Mouse (Mus musculus): Measurements from ENCODE around the gene Tmem9.

Tmem9 gene

GRCm38 (mm10) chr1:136007211-136008158 lies at the start of gene Tmem9:
Tmem9 (plus strand) TSS chr1:136008150.
- peak; percentile 10 for DNase-seq

DNA sequence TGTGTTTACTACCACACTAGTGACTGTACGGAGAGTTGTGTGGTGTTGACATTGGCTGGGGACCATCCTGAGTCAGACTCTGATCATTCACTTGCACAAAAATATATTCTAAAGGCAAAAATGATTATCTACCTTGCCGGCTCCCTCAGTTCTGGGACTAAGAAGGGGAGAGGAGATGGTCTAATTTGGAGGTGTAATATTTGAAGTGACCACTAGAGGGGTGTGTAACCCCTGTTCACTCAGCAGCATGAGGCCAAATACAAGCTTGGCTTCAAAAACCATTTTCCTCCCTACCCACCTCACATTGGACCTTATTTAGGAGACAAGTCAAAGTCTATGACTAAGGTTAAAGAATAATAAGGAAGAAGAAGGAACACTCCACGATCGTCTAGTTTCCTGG lies 49.5 kb upstream of the Tmem9 start:
- DNase-seq: peak; percentile 41

GRCm38 (mm10) chr1:135963177-135963576 lies 44.8 kb upstream of the Tmem9 start:
- no peak for DNase-seq

- DNase-seq: no peak
Observed at GRCm38 (mm10) chr1:135964561-135964960, 43.4 kb upstream of the Tmem9 start.

DNA sequence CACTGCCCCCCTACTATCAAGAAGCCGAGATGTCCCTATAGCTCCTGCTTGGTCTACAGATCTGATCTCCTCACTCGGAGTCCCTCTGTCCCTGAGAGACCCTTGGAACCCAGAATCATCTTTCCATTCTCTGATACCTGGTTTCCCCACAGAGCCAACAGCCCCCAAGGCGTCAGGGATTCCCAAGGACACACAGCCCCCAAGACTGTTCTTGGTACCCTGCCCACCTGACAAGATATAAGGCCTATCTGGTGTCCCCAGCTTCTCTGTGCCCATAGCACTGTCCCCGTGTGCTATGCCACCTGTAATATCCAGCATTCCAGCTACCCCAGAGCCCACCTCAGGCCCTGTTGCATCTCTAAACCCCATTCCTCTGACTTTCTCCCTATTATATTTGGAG lies 40.2 kb upstream of the Tmem9 start:
- DNase-seq: no peak

DNA sequence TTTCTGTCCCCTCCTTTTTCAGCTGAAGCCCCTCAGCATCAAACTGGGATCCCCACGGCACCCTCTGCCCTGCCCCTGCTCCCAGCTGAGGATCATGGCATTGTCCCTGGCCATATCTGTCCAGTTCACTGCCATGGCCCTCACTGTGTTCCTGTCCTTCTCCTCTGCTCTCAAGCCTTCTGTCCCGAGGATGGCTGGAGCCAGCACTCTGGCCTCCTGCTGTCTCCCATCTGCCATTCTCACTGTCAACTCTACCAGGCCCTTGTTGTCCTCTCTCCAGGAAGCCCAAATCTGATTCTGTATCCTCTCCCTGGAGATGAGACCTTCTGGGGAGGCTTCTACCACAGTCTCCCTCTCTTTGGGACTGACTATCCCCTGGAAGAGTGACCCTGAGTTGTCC lies 37.5 kb upstream of the Tmem9 start:
- peak; percentile 66 for DNase-seq

GRCm38 (mm10) chr1:135972576-135972975 lies 35.4 kb upstream of the Tmem9 start:
- DNase-seq: no peak

DNA sequence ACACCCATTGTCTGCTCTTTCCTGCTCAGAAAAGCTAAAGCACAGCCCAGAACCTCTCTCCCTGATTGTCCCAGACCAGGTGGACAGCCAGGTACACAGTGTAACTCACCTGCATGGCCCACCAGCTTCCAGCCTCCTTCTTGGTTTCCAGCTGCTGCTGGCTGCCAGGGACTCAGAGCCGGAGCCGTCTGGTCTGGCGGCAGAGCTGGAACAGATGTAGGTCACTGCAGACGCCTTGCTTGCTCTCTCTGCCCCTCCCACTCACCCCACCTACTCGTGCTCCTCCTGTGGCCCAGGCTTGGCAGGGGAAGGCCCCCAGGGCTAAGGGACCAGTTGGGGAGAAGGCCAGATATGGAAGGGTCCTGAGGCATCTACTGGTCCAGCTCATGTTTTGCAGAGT lies 23.8 kb upstream of the Tmem9 start:
- no peak for DNase-seq

- DNase-seq: no peak
Observed at GRCm38 (mm10) chr1:135989876-135990275, 18.1 kb upstream of the Tmem9 start.

GRCm38 (mm10) chr1:135993470-135993869 lies 14.5 kb upstream of the Tmem9 start:
- DNase-seq: no peak

DNA sequence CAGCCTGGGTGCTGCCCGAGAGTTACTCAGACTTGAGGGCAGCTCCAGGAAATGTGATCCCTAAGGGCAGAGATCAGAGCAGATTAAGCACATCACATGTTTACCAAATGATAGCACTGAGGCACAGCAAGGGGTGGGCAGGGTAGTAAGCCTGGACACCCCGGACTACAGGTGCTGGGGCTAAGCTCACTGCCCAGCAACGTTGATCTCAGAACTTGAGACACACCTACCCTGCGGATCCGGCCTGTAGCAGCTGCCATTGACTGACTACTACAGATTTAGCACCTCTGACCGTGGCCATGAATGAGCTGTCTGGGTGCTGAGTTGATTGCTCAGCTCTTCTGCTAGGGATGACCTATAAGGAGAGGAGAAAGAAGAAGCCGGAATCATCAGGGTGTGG lies 10.4 kb upstream of the Tmem9 start:
- no peak for DNase-seq

DNA sequence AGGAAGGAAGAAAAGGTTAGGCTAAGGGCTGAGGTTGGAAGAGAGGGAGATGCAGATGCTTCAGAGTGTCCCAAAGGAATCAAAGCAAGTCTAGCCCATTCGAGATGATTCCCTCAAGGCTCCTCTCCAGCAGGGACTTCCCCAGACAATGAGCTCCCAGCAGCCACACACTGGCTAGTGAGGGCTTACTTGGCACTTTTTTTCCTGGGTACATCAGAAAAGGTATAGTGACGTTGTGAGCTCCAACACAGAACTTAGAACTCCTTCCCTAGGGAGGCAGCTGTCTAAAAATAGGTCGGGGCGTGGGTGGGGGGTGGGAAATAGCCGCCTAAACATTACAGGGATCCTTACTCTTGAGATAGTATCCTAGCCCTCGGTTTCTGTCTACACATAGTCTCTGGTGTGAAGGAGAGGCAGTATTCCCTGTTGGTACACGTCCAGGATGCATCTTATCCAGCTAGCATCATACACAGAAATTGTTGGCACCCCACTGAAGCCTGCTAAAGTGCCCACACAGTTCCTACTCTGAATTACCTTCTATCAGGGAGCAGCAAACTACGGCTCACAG lies 8.1 kb upstream of the Tmem9 start:
- no peak for DNase-seq

GRCm38 (mm10) chr1:136001438-136001837 lies 6.5 kb upstream of the Tmem9 start:
- DNase-seq: no peak

- no peak for DNase-seq
Observed at GRCm38 (mm10) chr1:136006292-136006748, 1.6 kb upstream of the Tmem9 start, which contains the start of gene Igfn1. Igfn1 (minus strand) TSS chr1:136006342.

GRCm38 (mm10) chr1:136008159-136008533 lies 196 bp downstream of the Tmem9 start:
- DNase-seq: no peak

- no peak for DNase-seq
Observed at GRCm38 (mm10) chr1:136010247-136010646, 2.3 kb downstream of the Tmem9 start.

- no peak for DNase-seq
Observed at GRCm38 (mm10) chr1:136013513-136013912, 5.6 kb downstream of the Tmem9 start.

DNA sequence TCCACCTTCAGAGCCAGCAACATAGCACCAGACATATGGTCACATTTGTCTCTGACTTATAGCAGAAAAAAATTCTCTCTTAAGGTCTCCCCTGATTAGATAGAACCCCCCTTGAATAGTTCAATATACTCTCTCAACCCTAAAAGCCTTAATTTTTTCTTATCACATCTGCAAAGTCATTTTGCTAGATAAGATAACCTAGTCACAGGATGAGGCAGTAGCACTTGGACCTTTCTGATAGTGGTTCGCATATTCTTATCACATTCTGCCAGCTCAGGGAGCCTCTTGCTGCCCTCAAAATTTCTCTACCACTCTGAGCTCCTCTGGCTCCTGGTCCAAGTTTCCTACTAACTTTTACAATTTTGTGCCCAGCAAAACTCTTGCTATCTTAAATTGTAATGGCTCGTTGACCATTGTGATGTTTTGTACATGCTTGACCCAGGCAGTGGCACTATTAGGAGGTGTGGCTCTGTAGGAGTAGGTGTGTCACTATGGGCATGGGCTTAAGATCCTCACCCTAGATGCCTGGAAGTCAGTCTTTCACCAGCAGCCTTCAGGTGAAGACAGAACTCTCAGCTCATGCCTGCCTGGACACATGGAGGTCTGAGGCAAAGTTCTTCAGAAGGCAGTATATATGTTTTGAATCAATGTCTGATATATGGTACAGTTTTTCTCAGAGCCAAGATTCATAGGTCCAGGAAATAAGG lies 7.0 kb downstream of the Tmem9 start:
- DNase-seq: no peak

GRCm38 (mm10) chr1:136017307-136017706 lies 9.4 kb downstream of the Tmem9 start:
- peak; percentile 23 for DNase-seq

- peak; percentile 93 for DNase-seq
Observed at GRCm38 (mm10) chr1:136017907-136018313, 10.0 kb downstream of the Tmem9 start.

GRCm38 (mm10) chr1:136018390-136019189 lies 10.6 kb downstream of the Tmem9 start:
- peak; percentile 43 for DNase-seq

GRCm38 (mm10) chr1:136030201-136030600 lies 22.3 kb downstream of the Tmem9 start:
- no peak for DNase-seq

DNA sequence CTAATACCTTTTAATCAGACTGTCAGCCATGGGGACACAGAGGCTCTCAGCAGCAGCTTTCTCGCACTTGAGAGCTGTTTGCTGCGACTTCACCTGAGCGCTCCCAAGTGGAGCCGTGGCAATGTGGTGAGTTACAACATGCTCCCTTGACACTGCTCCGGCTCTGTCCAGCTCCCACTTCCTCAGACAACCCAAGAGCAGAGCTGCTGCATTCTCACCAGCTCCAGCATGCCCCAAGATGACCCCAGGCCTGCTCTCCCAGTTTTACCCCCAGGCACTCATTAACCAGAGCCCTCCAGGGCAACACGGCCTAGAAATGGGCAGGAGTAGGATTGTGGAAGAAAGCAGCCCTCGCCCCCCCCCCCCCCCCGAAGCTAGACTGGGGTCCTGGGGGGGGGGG lies 23.7 kb downstream of the Tmem9 start:
- DNase-seq: no peak

Data from cerebellum, adult 8-10 months (tissue).